Mouse (Mus musculus): ENCODE measurements around the gene Pdlim3. TPM values are rescaled to one million over a fixed set of nuclear protein-coding genes. Genes with fewer than 3 reads are reported as not detected.

Gene Pdlim3
- polyA plus RNA-seq, 1 experiment from 2014 or later: 134 TPM

- Histone ChIP-seq H3K4me3 (ENCODE audit: low read depth, low read length) (no peak overlapping the region), H3K4me2 (replicated peaks; ENCODE audit: low read depth) (no peak overlapping the region), H3K9me3 (ENCODE audit: control insufficient read depth) (no peaks in the 10 kb centered on the region), H3K27me3 (replicated peaks; ENCODE audit: control insufficient read depth, insufficient read depth, low read length) (0 out of 2 replicates have a peak, but pooled peaks cover 5% of the 10 kb centered on the region), H3K9ac (ENCODE audit: low read depth, low read length) (no peak overlapping the region), H3K4me1 (replicated peaks; ENCODE audit: control insufficient read depth, insufficient read depth, low read length) (no peaks in the 10 kb centered on the region; the same call in 1 of the 2 replicates), H3K27ac (ENCODE audit: low read depth, low read length) (no peak overlapping the region), H3K36me3 (ENCODE audit: control insufficient read depth, insufficient read depth) (no peaks in the 10 kb centered on the region)
- WGBS: 79% methylated on average over 3 of the region's 3 CpGs
- no peak for TF ChIP-seq CTCF (IDR thresholded peaks at IDR 0.05; ENCODE audit: low read depth)
- no peak for ATAC-seq
Measured at GRCm38 (mm10) chr8:45880457-45880856, 4.8 kb upstream of the Pdlim3 start.

DNA sequence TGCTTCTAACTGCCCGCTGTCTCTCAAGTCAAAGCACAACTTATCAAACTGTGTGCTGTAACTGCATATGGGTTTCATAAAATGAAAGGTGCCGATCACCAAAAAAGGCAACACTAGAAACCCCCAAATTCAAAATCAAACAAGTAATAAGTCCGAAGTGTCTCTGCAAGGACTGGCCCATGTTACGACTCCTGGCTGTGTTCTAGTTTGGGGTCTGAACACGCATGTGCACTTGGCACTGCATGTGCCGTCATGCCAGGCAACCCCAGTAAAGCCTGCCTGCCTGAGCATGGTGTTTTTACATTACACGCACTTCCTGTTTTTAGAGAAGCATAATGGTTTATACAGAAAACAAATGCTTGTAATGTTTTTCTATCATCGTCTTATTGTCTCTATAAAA, 3.5 kb upstream of the Pdlim3 start:
- ATAC-seq: no peak
- no peaks in the 10 kb centered on the region for H3K36me3 ChIP-seq (ENCODE audit: control insufficient read depth, insufficient read depth)
- no peaks in the 10 kb centered on the region; the same call in 1 of the 2 replicates for H3K4me1 ChIP-seq (replicated peaks; ENCODE audit: control insufficient read depth, insufficient read depth, low read length)
- 0 out of 2 replicates have a peak, but pooled peaks cover 5% of the 10 kb centered on the region for H3K27me3 ChIP-seq (replicated peaks; ENCODE audit: control insufficient read depth, insufficient read depth, low read length)
- H3K4me3 ChIP-seq (ENCODE audit: low read depth, low read length): no peak overlapping the region
- no peak overlapping the region for H3K27ac ChIP-seq (ENCODE audit: low read depth, low read length)
- no peak overlapping the region for H3K9ac ChIP-seq (ENCODE audit: low read depth, low read length)
- TF ChIP-seq CTCF (IDR thresholded peaks at IDR 0.05; ENCODE audit: low read depth): no peak
- H3K4me2 ChIP-seq (replicated peaks; ENCODE audit: low read depth): no peak overlapping the region
- no peaks in the 10 kb centered on the region for H3K9me3 ChIP-seq (ENCODE audit: control insufficient read depth)
- 93% methylated on average over 8 of the region's 8 CpGs for WGBS

DNA sequence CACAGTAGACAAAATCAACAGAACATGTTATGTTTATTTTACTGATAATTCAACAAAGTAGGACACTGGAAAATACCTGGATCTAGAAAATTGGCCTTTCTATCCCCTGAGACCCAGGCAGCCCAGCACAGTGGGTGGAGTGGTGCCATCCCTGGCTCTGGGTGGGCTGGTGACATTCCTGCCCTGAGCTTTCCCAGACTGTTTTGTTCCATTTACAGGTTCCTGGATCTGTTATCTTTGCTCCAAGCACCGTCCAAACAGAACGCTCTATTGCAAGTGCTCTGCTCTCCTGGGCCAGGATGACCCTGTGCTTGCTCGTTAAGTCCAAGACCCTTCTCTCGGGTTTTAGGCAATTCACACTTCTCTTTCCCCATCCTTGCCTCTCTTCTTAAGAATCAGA, 1.5 kb upstream of the Pdlim3 start:
- TF ChIP-seq CTCF (IDR thresholded peaks at IDR 0.05; ENCODE audit: low read depth): no peak
- no peak overlapping the region for H3K27ac ChIP-seq (ENCODE audit: low read depth, low read length)
- H3K9ac ChIP-seq (ENCODE audit: low read depth, low read length): no peak overlapping the region
- H3K36me3 ChIP-seq (ENCODE audit: control insufficient read depth, insufficient read depth): no peaks in the 10 kb centered on the region
- H3K4me3 ChIP-seq (ENCODE audit: low read depth, low read length): no peak overlapping the region
- H3K4me2 ChIP-seq (replicated peaks; ENCODE audit: low read depth): no peak overlapping the region
- 0 out of 2 replicates have a peak, but pooled peaks cover 5% of the 10 kb centered on the region for H3K27me3 ChIP-seq (replicated peaks; ENCODE audit: control insufficient read depth, insufficient read depth, low read length)
- no peaks in the 10 kb centered on the region for H3K9me3 ChIP-seq (ENCODE audit: control insufficient read depth)
- ATAC-seq: no peak
- WGBS: 45% methylated on average over 4 of the region's 4 CpGs
- no peaks in the 10 kb centered on the region; the same call in 1 of the 2 replicates for H3K4me1 ChIP-seq (replicated peaks; ENCODE audit: control insufficient read depth, insufficient read depth, low read length)

DNA sequence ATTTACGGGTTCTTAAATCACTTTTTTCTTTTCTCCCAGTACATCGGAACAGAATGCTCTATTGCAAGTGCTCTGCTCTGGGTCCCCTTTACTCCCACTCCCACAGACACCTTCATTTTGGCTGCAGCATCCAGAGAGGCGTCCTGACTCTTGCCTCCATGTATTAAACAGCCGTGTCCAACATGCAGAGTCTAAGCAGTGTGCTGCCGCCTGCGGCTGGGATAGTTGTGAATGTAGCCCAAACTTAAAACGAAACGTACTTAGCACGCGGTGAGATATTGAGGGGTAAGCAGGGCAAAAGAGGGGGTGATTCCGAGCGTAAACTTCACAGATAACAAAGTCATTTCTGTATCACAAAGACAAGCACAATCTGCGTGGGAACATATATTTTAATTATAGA, 709 bp upstream of the Pdlim3 start:
- TF ChIP-seq CTCF (IDR thresholded peaks at IDR 0.05; ENCODE audit: low read depth): peak; percentile 57
- Histone ChIP-seq H3K4me3 (ENCODE audit: low read depth, low read length) (peak overlapping the region; percentile 35), H3K27me3 (replicated peaks; ENCODE audit: control insufficient read depth, insufficient read depth, low read length) (0 out of 2 replicates have a peak, but pooled peaks cover 5% of the 10 kb centered on the region), H3K4me1 (replicated peaks; ENCODE audit: control insufficient read depth, insufficient read depth, low read length) (no peaks in the 10 kb centered on the region; the same call in 1 of the 2 replicates), H3K36me3 (ENCODE audit: control insufficient read depth, insufficient read depth) (no peaks in the 10 kb centered on the region), H3K9me3 (ENCODE audit: control insufficient read depth) (no peaks in the 10 kb centered on the region), H3K4me2 (replicated peaks; ENCODE audit: low read depth) (peak overlapping the region; percentile 68), H3K9ac (ENCODE audit: low read depth, low read length) (0 out of 2 replicates have a peak overlapping the region, but pooled peaks have one; percentile 13), H3K27ac (ENCODE audit: low read depth, low read length) (no peak overlapping the region)
- WGBS: 5% methylated on average over 13 of the region's 13 CpGs
- no peak for ATAC-seq

GRCm38 (mm10) chr8:45885775-45886174, 514 bp downstream of the Pdlim3 start:
- H3K9me3 ChIP-seq (ENCODE audit: control insufficient read depth): no peaks in the 10 kb centered on the region
- peak overlapping the region; percentile 68 for H3K4me2 ChIP-seq (replicated peaks; ENCODE audit: low read depth)
- peak overlapping the region; percentile 35 for H3K4me3 ChIP-seq (ENCODE audit: low read depth, low read length)
- 0 out of 2 replicates have a peak, but pooled peaks cover 5% of the 10 kb centered on the region for H3K27me3 ChIP-seq (replicated peaks; ENCODE audit: control insufficient read depth, insufficient read depth, low read length)
- 30% methylated on average over 2 of the region's 2 CpGs for WGBS
- no peaks in the 10 kb centered on the region; the same call in 1 of the 2 replicates for H3K4me1 ChIP-seq (replicated peaks; ENCODE audit: control insufficient read depth, insufficient read depth, low read length)
- H3K36me3 ChIP-seq (ENCODE audit: control insufficient read depth, insufficient read depth): no peaks in the 10 kb centered on the region
- peak overlapping the region; percentile 64 for H3K27ac ChIP-seq (ENCODE audit: low read depth, low read length)
- H3K9ac ChIP-seq (ENCODE audit: low read depth, low read length): 0 out of 2 replicates have a peak overlapping the region, but pooled peaks have one; percentile 18
- peak; percentile 64 for TF ChIP-seq CTCF (IDR thresholded peaks at IDR 0.05; ENCODE audit: low read depth)
- ATAC-seq: no peak

GRCm38 (mm10) chr8:45889737-45890136, 4.5 kb downstream of the Pdlim3 start:
- WGBS: 92% methylated on average over 7 of the region's 7 CpGs
- no peak overlapping the region for H3K4me2 ChIP-seq (replicated peaks; ENCODE audit: low read depth)
- ATAC-seq: no peak

More at GRCm38 (mm10) chr8:45889737-45890136, 4.5 kb downstream of the Pdlim3 start:
- Histone ChIP-seq H3K9ac (ENCODE audit: low read depth, low read length) (no peak overlapping the region), H3K27me3 (replicated peaks; ENCODE audit: control insufficient read depth, insufficient read depth, low read length) (no peaks in the 10 kb centered on the region), H3K36me3 (ENCODE audit: control insufficient read depth, insufficient read depth) (no peaks in the 10 kb centered on the region), H3K9me3 (ENCODE audit: control insufficient read depth) (no peaks in the 10 kb centered on the region), H3K27ac (ENCODE audit: low read depth, low read length) (no peak overlapping the region), H3K4me1 (replicated peaks; ENCODE audit: control insufficient read depth, insufficient read depth, low read length) (no peaks in the 10 kb centered on the region; the same call in 1 of the 2 replicates), H3K4me3 (ENCODE audit: low read depth, low read length) (no peak overlapping the region)
- no peak for TF ChIP-seq CTCF (IDR thresholded peaks at IDR 0.05; ENCODE audit: low read depth)
